Mouse (Mus musculus) lung, adult 2 months (tissue): ENCODE measurements around the gene App.

Experiments used
- CTCF ChIP-seq: fragments of 200-500 bp; IDR thresholded peaks from 2 replicates; pipeline ENCODE4 v1.5.1; 2011; ENCODE audit warnings: mild to moderate bottlenecking, low read length, control low read depth; ENCODE audit not compliant: insufficient read depth
- POLR2A ChIP-seq: fragments of 200-500 bp; IDR thresholded peaks from 2 replicates; pipeline ENCODE4 v1.6.1; 2011; ENCODE audit warnings: low read depth, mild to moderate bottlenecking, control low read depth, low read length, borderline replicate concordance; ENCODE audit errors: extremely low read depth

DNA sequence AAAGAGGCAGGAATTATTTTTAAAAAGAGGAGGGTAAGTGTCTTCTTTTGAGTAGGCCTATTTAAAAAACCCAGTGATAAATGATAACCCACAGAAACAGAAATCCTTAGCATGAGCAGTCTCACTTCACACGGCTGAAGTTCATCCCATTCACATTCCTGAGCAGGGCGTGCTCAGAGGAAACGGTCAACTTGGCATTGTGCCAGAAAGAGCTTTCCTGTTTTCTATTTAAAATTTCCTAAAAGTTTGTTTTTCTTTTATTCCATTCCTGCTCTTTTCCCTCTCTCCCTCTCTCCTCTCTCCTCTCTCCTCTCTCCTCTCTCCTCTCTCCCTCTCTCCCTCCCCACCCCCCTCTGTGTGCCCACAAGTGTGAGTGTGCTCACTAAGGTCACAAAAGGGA is 3.1 kb upstream of the App start:
- TF ChIP-seq CTCF (no peak), POLR2A (no peak)
